Mouse (Mus musculus) lung, adult 2 months (tissue): ENCODE results near the gene Ttc9b.

ENCODE experiments used
- CTCF ChIP-seq: fragments of 200-500 bp; IDR thresholded peaks from 2 replicates; pipeline ENCODE4 v1.5.1; 2011; ENCODE audit warnings: mild to moderate bottlenecking, low read length, control low read depth; ENCODE audit not compliant: insufficient read depth
- POLR2A ChIP-seq: fragments of 200-500 bp; IDR thresholded peaks from 2 replicates; pipeline ENCODE4 v1.6.1; 2011; ENCODE audit warnings: low read depth, mild to moderate bottlenecking, control low read depth, low read length, borderline replicate concordance; ENCODE audit errors: extremely low read depth

DNA sequence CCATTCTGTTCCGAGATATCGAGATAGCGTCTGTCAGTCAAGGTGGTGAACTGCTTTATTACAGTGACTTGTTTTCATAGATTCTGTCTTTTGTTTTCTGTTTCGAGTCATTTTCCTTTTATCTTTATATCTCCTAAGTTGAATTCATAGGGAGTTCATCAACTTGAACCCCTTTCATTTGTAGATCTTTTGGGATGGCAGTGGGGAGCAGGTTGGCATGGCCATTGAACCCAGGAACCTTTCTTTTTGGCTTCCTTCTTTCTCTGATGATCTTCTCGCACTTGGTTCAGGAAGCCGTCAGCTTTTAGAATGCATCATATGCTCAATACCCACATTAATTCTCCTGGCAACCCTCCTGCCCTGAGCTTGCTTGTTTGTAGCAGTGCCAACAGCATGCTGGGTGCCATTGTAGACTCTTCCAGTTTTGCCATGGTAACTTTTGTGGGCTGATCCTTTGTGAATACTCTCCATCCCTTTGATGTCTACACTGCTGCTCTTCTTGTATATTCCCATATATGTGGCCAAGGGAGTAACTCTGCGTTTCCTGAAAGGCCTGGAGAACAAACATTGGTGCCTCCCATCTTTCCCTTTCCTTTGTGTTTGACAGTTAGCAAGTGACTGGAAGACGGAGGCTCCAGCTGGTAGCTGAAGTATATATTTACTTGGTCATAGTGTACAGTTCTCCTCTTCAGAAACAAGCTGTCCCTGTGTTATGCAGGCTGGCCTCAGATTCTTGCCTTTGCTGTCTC lies 39.8 kb upstream of the Ttc9b start:
- TF ChIP-seq POLR2A: no peak
- no peak for TF ChIP-seq CTCF
